Mouse (Mus musculus) limb, embryonic 10.5 days (tissue): ENCODE measurements around the gene March6. TPM values are rescaled to one million over a fixed set of nuclear protein-coding genes. Genes with fewer than 3 reads are reported as not detected.
A peak's percentile ranks its signal among the peaks of the same experiment; 100 is the strongest.

Experiments
- DNase-seq: peaks from one replicate; pipeline ENCODE4 v3.0.0-alpha.2; 2017; ENCODE audit warnings: low spot score
- H3K27ac ChIP-seq: fragments of 300-500 bp; sonication (generic); 2 replicates; pipeline ENCODE4 v1.5.1; 2016; ENCODE audit warnings: mild to moderate bottlenecking
- H3K27me3 ChIP-seq: fragments of 300-500 bp; sonication (generic); 2 replicates; pipeline ENCODE4 v1.6.1; 2016; ENCODE audit warnings: low read depth, mild to moderate bottlenecking; ENCODE audit not compliant: poor library complexity, severe bottlenecking
- H3K36me3 ChIP-seq: fragments of 300-500 bp; sonication (generic); 2 replicates; pipeline ENCODE4 v1.6.1; 2016; ENCODE audit warnings: mild to moderate bottlenecking, moderate library complexity
- H3K4me1 ChIP-seq: fragments of 300-500 bp; sonication (generic); 2 replicates; pipeline ENCODE4 v1.6.1; 2016
- H3K4me3 ChIP-seq: fragments of 300-500 bp; sonication (generic); 2 replicates; pipeline ENCODE4 v1.5.1; 2016; ENCODE audit warnings: mild to moderate bottlenecking, moderate library complexity
- H3K9me3 ChIP-seq: fragments of 300-500 bp; sonication (generic); replicated peaks from 2 replicates; pipeline ENCODE4 v1.6.1; 2016; ENCODE audit warnings: mild to moderate bottlenecking
- WGBS: fragments of 180-500 bp; shearing (Covaris S2); methylation state at CpG from one replicate; pipeline ENCODE4 v1.1.7; 2016; 5-methylcytosine and 5-hydroxymethylcytosine counted together
- polyA plus RNA-seq: library from polyadenylated mRNA; unstranded; fragments of >200 nt; fragmentation: Nextera tagmentation; extraction: Ambion mirVana; gene quantifications from 2 replicates; pipeline ENCODE4 v1.2.1, GENCODE M21; 2016

March6 gene
- polyA plus RNA-seq, 1 experiment from 2014 or later, result 36.2 TPM

- H3K4me3 ChIP-seq, result no peak overlapping the region
- DNase-seq, result no peak
- peaks cover 26% of the 10 kb centered on the region for H3K4me1 ChIP-seq
- no peaks in the 10 kb centered on the region for H3K36me3 ChIP-seq
- H3K9me3 ChIP-seq, result no peaks in the 10 kb centered on the region
- no peaks in the 10 kb centered on the region for H3K27me3 ChIP-seq
- H3K27ac ChIP-seq, result no peak overlapping the region
- 87% methylated on average over 2 of the region's 2 CpGs for WGBS
These were observed 6.9 kb upstream of the March6 start for GRCm38 (mm10) chr15:31537706-31538105.

DNA sequence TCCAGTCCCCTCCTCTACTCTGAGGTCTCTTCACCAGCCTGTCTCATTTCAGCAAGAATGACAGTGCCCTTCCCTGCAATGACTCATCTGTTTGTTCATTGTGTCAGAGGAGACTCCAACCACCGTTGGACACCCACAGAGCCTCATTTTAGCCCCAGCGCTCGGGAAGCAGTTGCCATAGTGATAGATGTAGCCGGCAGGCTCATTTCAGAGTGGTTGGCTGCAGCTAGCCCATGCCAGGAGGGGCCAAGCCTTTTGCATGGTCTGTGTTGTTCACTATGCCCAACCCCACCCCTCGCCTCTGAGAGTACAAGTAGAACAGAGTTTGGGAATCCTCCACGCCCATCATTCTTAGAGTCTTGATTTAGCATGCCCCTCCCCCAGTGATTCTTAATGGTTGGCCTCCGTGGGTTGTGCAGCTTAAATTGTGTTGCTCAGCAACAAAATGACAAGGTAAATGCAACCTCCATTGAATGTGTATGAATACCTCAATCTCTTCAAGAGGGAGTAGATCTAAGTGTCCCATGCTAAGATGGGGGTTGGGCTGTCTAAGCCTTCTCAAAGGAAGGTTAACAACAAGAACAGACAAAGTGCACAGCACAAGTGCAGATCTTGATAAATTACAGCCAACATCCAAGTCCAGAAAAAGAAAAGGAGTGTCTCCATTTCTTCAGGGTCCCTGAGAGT lies 5.3 kb upstream of the March6 start:
- no peaks in the 10 kb centered on the region for H3K36me3 ChIP-seq
- no peak for DNase-seq
- no peaks in the 10 kb centered on the region for H3K9me3 ChIP-seq
- 37% methylated on average over 7 of the region's 7 CpGs for WGBS
- peaks cover 14% of the 10 kb centered on the region for H3K4me1 ChIP-seq
- no peak overlapping the region for H3K27ac ChIP-seq
- no peak overlapping the region for H3K4me3 ChIP-seq
- no peaks in the 10 kb centered on the region for H3K27me3 ChIP-seq

GRCm38 (mm10) chr15:31535259-31535855 lies 4.5 kb upstream of the March6 start:
- Histone ChIP-seq H3K27ac (0 out of 2 replicates have a peak overlapping the region, but pooled peaks have one; percentile 34), H3K36me3 (no peaks in the 10 kb centered on the region), H3K9me3 (no peaks in the 10 kb centered on the region), H3K27me3 (no peaks in the 10 kb centered on the region), H3K4me1 (peaks cover 14% of the 10 kb centered on the region), H3K4me3 (no peak overlapping the region)
- WGBS, result 40% methylated on average over 8 of the region's 8 CpGs
- DNase-seq, result no peak

GRCm38 (mm10) chr15:31534421-31535258 lies 3.8 kb upstream of the March6 start:
- Histone ChIP-seq H3K36me3 (no peaks in the 10 kb centered on the region), H3K27ac (0 out of 2 replicates have a peak overlapping the region, but pooled peaks have one; percentile 34), H3K4me1 (peaks cover 16% of the 10 kb centered on the region), H3K4me3 (no peak overlapping the region), H3K9me3 (no peaks in the 10 kb centered on the region), H3K27me3 (no peaks in the 10 kb centered on the region)
- no peak for DNase-seq
- WGBS, result 88% methylated on average over 7 of the region's 7 CpGs

- 88% methylated on average over 2 of the region's 2 CpGs for WGBS
These were observed 2.7 kb upstream of the March6 start for GRCm38 (mm10) chr15:31533529-31533928.

DNA sequence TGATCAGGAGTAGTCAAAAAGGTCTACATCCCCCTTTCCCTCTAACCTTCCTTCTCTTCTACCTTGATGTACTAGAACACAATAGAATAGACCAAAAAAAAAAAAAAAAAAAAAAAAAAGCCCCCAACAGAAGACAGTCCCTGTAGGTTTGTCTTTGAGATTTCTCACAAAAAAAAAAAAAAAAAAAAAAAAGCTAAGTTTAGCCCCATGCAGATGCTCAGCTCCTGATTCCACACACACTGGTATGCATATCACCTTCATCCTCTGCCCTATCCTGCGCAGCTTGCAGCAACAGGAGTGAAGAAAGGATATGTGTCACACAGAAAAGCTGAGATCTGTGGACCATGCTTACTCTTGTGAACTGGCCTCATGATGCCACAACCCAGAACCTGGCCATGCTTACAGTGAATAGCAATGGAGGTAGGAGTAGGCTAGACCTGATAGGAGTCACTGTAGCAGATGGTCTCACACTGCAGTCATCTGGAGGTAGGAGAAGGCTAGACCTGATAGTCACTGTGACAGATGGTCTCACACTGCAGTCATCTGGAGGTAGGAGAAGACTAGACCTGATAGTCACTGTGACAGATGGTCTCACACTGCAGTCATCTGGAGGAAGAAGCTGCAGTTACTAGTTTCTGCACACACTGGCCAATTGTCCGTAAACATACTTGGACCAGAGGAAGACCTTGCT lies 1.6 kb upstream of the March6 start:
- Histone ChIP-seq H3K4me3 (no peak overlapping the region), H3K27me3 (no peaks in the 10 kb centered on the region), H3K9me3 (no peaks in the 10 kb centered on the region), H3K4me1 (peaks cover 25% of the 10 kb centered on the region), H3K36me3 (peaks cover 8% of the 10 kb centered on the region), H3K27ac (no peak overlapping the region)
- 98% methylated on average over 2 of the region's 2 CpGs for WGBS
- no peak for DNase-seq

More at GRCm38 (mm10) chr15:31533529-31533928, 2.7 kb upstream of the March6 start:
- no peak for DNase-seq
- H3K27ac ChIP-seq, result no peak overlapping the region
- H3K4me1 ChIP-seq, result peaks cover 25% of the 10 kb centered on the region
- H3K4me3 ChIP-seq, result no peak overlapping the region
- H3K27me3 ChIP-seq, result no peaks in the 10 kb centered on the region
- no peaks in the 10 kb centered on the region for H3K36me3 ChIP-seq
- H3K9me3 ChIP-seq, result no peaks in the 10 kb centered on the region

DNA sequence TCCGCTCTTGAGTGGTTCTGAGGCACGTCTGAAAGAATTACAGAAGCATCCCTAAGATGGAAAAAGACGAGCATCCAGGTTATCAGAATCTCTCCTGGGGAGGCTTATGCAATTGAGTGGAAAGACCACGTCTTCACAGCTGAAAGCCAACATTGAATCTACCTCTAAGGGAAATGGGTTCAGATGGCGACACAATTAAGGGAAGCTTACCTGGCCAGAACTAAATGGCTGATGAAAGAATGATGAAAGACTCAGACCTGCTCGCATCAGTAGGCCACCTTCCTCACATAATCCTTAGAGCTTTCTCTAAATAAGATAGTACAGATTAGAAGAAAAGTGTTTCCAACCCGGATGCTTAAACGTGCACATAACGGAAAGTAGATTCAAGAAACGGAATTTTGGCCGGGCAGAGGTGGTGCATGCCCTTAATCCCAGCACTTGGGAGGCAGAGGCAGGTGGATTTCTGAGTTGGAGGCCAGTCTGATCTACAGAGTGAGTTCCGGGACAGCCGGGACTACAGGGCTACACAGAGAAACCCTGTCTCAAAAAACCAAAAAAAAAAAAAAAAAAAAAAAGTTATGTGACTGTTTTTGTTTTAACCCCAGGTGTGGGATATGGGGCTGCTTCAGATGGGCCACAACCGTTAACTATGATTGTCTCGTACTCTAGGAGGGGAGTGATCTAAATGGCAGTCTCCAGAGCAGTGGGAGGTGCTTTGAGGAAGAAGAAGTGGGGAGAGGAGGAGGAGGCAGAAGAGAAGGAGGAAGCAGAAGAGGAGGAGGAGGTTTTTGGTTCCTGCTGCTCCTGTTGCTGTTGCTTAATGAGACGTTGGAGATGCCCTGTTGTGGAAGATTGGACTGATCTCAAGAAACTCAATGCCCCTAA lies 835 bp upstream of the March6 start:
- Histone ChIP-seq H3K4me1 (peaks cover 25% of the 10 kb centered on the region), H3K27ac (peak overlapping the region; percentile 97), H3K27me3 (no peaks in the 10 kb centered on the region), H3K4me3 (peak overlapping the region; percentile 97), H3K9me3 (no peaks in the 10 kb centered on the region), H3K36me3 (peaks cover 12% of the 10 kb centered on the region)
- 30% methylated on average over 16 of the region's 16 CpGs for WGBS
- DNase-seq, result no peak

- whole genome bisulfite sequencing, result under 1% methylated on average over 56 of the region's 56 CpGs
- H3K27me3 ChIP-seq, result no peaks in the 10 kb centered on the region
- peaks cover 16% of the 10 kb centered on the region for H3K36me3 ChIP-seq
- peak; percentile 68 for DNase-seq
- H3K4me3 ChIP-seq, result peak overlapping the region; percentile 97
- no peaks in the 10 kb centered on the region for H3K9me3 ChIP-seq
- peak overlapping the region; percentile 97 for H3K27ac ChIP-seq
- peaks cover 13% of the 10 kb centered on the region for H3K4me1 ChIP-seq
These were observed 818 bp downstream of the March6 start for GRCm38 (mm10) chr15:31529811-31530658.

DNA sequence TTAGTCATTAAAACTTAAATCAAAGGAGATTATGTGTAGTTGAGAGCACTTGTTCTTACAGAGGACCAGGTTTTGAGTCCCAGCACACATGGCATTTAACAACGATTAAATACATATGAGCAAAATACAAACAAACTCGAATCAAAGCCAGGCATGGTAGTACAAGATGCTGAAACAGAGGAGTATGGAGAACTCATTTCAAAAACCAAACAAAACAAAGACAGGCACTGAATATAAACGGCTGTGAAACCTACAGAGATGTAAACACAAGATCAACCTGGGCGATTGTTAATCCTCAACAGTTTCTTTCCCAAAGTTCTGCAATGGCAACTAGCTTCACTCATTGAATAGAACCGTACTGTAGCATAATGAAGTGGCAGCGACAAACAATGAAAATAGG lies 1.8 kb downstream of the March6 start:
- no peak for DNase-seq
- H3K4me3 ChIP-seq, result peak overlapping the region; percentile 97
- 45% methylated on average over 6 of the region's 6 CpGs for WGBS
- no peak overlapping the region for H3K27ac ChIP-seq
- H3K4me1 ChIP-seq, result peaks cover 13% of the 10 kb centered on the region
- H3K36me3 ChIP-seq, result peaks cover 16% of the 10 kb centered on the region
- H3K27me3 ChIP-seq, result no peaks in the 10 kb centered on the region
- H3K9me3 ChIP-seq, result no peaks in the 10 kb centered on the region

GRCm38 (mm10) chr15:31528477-31528876 lies 2.4 kb downstream of the March6 start:
- Histone ChIP-seq H3K9me3 (no peaks in the 10 kb centered on the region), H3K36me3 (peaks cover 16% of the 10 kb centered on the region), H3K27me3 (no peaks in the 10 kb centered on the region), H3K4me1 (peaks cover 13% of the 10 kb centered on the region), H3K4me3 (no peak overlapping the region), H3K27ac (no peak overlapping the region)
- no peak for DNase-seq
- WGBS, result 97% methylated on average over 4 of the region's 4 CpGs

- Histone ChIP-seq H3K36me3 (peaks cover 16% of the 10 kb centered on the region), H3K9me3 (no peaks in the 10 kb centered on the region), H3K27ac (no peak overlapping the region), H3K27me3 (no peaks in the 10 kb centered on the region), H3K4me3 (no peak overlapping the region), H3K4me1 (peaks cover 10% of the 10 kb centered on the region)
- WGBS, result 89% methylated on average over 1 of the region's 1 CpGs
- no peak for DNase-seq
These were observed 4.4 kb downstream of the March6 start for GRCm38 (mm10) chr15:31526463-31526862.
